Mouse (Mus musculus) adrenal gland, postnatal 0 days (tissue): Measurements from ENCODE around the gene Papolb. TPM values are rescaled to one million over a fixed set of nuclear protein-coding genes. Genes with fewer than 3 reads are reported as not detected.

ENCODE experiments used
- polyA plus RNA-seq: library from polyadenylated mRNA; unstranded; fragments of >200 nt; fragmentation: Nextera tagmentation; extraction: Ambion mirVana; gene quantifications from 2 replicates; pipeline ENCODE4 v1.2.1, GENCODE M21; 2015

Papolb gene
- not detected in 2 replicates for polyA plus RNA-seq

GRCm38 (mm10) chr5:142529915-142530314, at the start of gene Papolb:
TSS of gene Papolb (minus strand) at chr5:142530076.

GRCm38 (mm10) chr5:142550706-142551652, 21.1 kb upstream of the Papolb start, which contains the start of gene Radil:
TSS of gene Radil (minus strand) at chr5:142551098.

Other genes with a start within 250 kb of the Papolb start
- 5.6 and 6.9 TPM in 2 replicates for gene Foxk1, start 128.6 kb downstream of the Papolb start, polyA plus RNA-seq
- gene Ap5z1, start 66.1 kb downstream of the Papolb start, polyA plus RNA-seq = 5.5 and 9.3 TPM in 2 replicates
- 1.9 and 2.0 TPM in 2 replicates for gene Radil, start 21.0 kb upstream of the Papolb start, polyA plus RNA-seq
- 8.0 and 8.7 TPM in 2 replicates for gene Mmd2, start 78.7 kb upstream of the Papolb start, polyA plus RNA-seq
- 28.1 and 51.5 TPM in 2 replicates for gene Wipi2, start 97.6 kb upstream of the Papolb start, polyA plus RNA-seq
- 28.7 and 34.1 TPM in 2 replicates for gene Slc29a4, start 162.4 kb upstream of the Papolb start, polyA plus RNA-seq